Mouse (Mus musculus) MEL (cell line): ENCODE measurements at regions not wholly inside any gene's neighbourhood (a gene's known extent, or its start where the extent isn't known, plus 50 kb on each side); places are given as distances from the start of the nearest gene placed in this dataset.

Experiments used
- DNase-seq: peaks from one replicate; pipeline ENCODE4 v3.0.0; 2011; ENCODE audit warnings: low read depth, low spot score
- H3K27ac ChIP-seq: 2 replicates; pipeline ENCODE4 v1.5.1; 2012; ENCODE audit warnings: low read depth, mild to moderate bottlenecking, control low read depth, low read length, moderate library complexity; ENCODE audit not compliant: control insufficient read depth
- H3K27me3 ChIP-seq, 2 experiments: fragments of 150-350 bp in 1 of 2; sonication (generic) in 1 of 2; 2 replicates each; pipeline ENCODE4 v1.6.1; 2012; ENCODE audit warnings: low read length in 2 of 2, mild to moderate bottlenecking in 2 of 2, improper control_type of control experiment in 1 of 2, moderate library complexity in 1 of 2; ENCODE audit not compliant: insufficient read depth in 2 of 2, control insufficient read depth in 1 of 2
- H3K36me3 ChIP-seq, 2 experiments: 2 replicates each; pipeline ENCODE4 v1.6.1; 2012 to 2014; ENCODE audit warnings: low read length in 2 of 2, improper control_type of control experiment in 1 of 2, inconsistent platforms in 1 of 2, mild to moderate bottlenecking in 1 of 2; ENCODE audit not compliant: insufficient read depth in 2 of 2, control insufficient read depth in 1 of 2
- H3K4me1 ChIP-seq, 2 experiments: fragments of 150-350 bp in 1 of 2; sonication (generic) in 1 of 2; 2 replicates each; pipeline ENCODE4 v1.6.1; 2012; ENCODE audit warnings: low read length in 2 of 2, improper control_type of control experiment in 1 of 2, mild to moderate bottlenecking in 1 of 2; ENCODE audit not compliant: insufficient read depth in 2 of 2, control insufficient read depth in 1 of 2
- H3K4me3 ChIP-seq, 2 experiments: fragments of 150-350 bp in 1 of 2; sonication (generic) in 1 of 2; 2 replicates each; pipeline ENCODE4 v1.5.1; 2012; ENCODE audit warnings: low read depth in 2 of 2, low read length in 2 of 2, mild to moderate bottlenecking in 2 of 2, moderate library complexity in 2 of 2, control low read depth in 1 of 2, improper control_type of control experiment in 1 of 2; ENCODE audit not compliant: control insufficient read depth in 1 of 2, insufficient read depth in 1 of 2
- H3K79me2 ChIP-seq: 2 replicates; pipeline ENCODE4 v1.6.1; 2012; ENCODE audit warnings: mild to moderate bottlenecking, low read length, moderate library complexity; ENCODE audit not compliant: control insufficient read depth, poor library complexity, insufficient read depth
- H3K9ac ChIP-seq: 2 replicates; pipeline ENCODE4 v1.6.1; 2012; ENCODE audit warnings: low read depth, mild to moderate bottlenecking, control low read depth, low read length, moderate library complexity; ENCODE audit not compliant: control insufficient read depth, poor library complexity, severe bottlenecking
- H3K9me3 ChIP-seq: fragments of 150-350 bp; sonication (generic); replicated peaks from 2 replicates; pipeline ENCODE4 v1.6.1; 2012; ENCODE audit warnings: mild to moderate bottlenecking, low read length, improper control_type of control experiment, moderate library complexity; ENCODE audit not compliant: insufficient read depth
- ETS1 ChIP-seq: IDR thresholded peaks from 2 replicates; pipeline ENCODE4 v1.6.1; 2012; ENCODE audit warnings: low read depth, mild to moderate bottlenecking, inconsistent platforms, low read length, improper control_type of control experiment, moderate library complexity
- GABPA ChIP-seq: IDR thresholded peaks from 2 replicates; pipeline ENCODE4 v1.6.1; 2012; ENCODE audit warnings: low read depth, mild to moderate bottlenecking, inconsistent platforms, low read length, improper control_type of control experiment, moderate library complexity
- JUND ChIP-seq: IDR thresholded peaks from 2 replicates; pipeline ENCODE4 v1.6.1; 2011; ENCODE audit warnings: low read depth, mild to moderate bottlenecking, improper control_type of control experiment, low read length
- KAT2A ChIP-seq: conservative IDR thresholded peaks from 2 replicates; pipeline ENCODE4 v1.6.1; 2012; ENCODE audit warnings: low read depth, low read length, improper control_type of control experiment, inconsistent platforms
- MAFK ChIP-seq: IDR thresholded peaks from 2 replicates; pipeline ENCODE4 v1.6.1; 2011; ENCODE audit warnings: low read depth, mild to moderate bottlenecking, low read length, improper control_type of control experiment, borderline replicate concordance
- RAD21 ChIP-seq: IDR thresholded peaks from 2 replicates; pipeline ENCODE4 v1.6.1; 2011; ENCODE audit warnings: mild to moderate bottlenecking, low read depth, low read length, improper control_type of control experiment
- RCOR1 ChIP-seq: IDR thresholded peaks from 2 replicates; pipeline ENCODE4 v1.6.1; 2012; ENCODE audit warnings: low read depth, mild to moderate bottlenecking, inconsistent platforms, low read length, improper control_type of control experiment
- USF1 ChIP-seq: IDR thresholded peaks from 2 replicates; pipeline ENCODE4 v1.6.1; 2014; ENCODE audit warnings: low read depth, mild to moderate bottlenecking, inconsistent platforms, low read length, improper control_type of control experiment, moderate library complexity
- ZMIZ1 ChIP-seq: IDR thresholded peaks from 2 replicates; pipeline ENCODE4 v1.6.1; 2012; ENCODE audit warnings: low read depth, mild to moderate bottlenecking, inconsistent platforms, low read length, improper control_type of control experiment, moderate library complexity
- ZNF384 ChIP-seq: IDR thresholded peaks from 2 replicates; pipeline ENCODE4 v1.6.1; 2012; ENCODE audit warnings: low read depth, mild to moderate bottlenecking, inconsistent platforms, low read length, improper control_type of control experiment

DNA sequence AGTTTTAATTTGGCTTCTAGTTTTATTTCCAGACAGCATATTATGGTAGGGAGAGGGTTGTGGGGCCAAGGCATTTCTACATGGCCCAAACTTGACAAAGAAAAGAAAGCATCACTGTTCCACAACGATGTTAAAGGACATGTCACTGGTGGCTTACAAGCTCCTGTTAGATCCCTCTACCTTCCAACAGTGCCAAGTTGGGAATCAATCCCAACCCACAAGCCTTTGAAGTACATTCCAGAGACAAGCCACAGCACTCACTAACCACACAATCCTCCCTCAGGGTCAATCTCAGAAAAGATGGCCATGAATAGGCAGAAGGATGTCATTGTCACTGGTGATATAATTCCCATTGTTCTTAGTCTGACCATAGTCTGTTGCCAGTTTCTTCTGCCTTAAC lies 213.4 kb downstream of the Ube2cbp start:
- Histone ChIP-seq H3K36me3 (no peaks in the 10 kb centered on the region), H3K79me2 (no peaks in the 10 kb centered on the region), H3K27me3 (no peaks in the 10 kb centered on the region), H3K4me1 (no peaks in the 10 kb centered on the region), H3K9ac (no peak overlapping the region), H3K4me3 (no peak overlapping the region), H3K9me3 (no peaks in the 10 kb centered on the region), H3K27ac (no peak overlapping the region)
- DNase-seq = no peak
- TF ChIP-seq RAD21 (no peak), ZMIZ1 (no peak), ZNF384 (no peak), ETS1 (no peak), MAFK (no peak), KAT2A (no peak), RCOR1 (no peak), GABPA (no peak), JUND (no peak), USF1 (no peak)
